Comparison of ENCODE assay signal across 10 mouse cellular contexts in the genomic region with DNA sequence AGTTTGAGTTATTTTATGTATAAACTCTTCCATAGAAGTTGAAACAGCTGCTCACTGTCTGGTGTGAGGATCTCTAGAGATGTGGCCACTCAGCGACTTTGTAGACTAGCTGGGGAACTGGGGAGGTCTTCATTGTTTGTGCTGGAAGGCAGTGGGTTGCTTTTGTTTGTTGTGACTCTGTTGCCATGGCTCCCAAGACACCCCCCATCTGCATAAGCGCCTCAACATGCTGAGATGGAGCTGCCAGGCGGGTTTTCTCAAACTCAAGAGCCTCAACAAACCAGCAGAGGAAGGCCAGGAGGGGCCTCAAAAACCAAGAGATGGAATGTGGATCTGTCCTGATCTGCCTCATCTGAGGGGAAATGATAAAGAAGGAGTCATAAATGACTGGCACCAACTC.
DNase-seq lines count a peak whose midpoint lies in the region; ATAC-seq lines count a peak whose summit lies in the region.
"Had no signal": no experiment of that assay in that cellular context is flagged by ENCODE, and none has a peak within 500 bp of the region (broad histone marks: within the 10 kb centered on the region; RNA-seq: fewer than 3 reads in every experiment).

No protein-coding gene starts in this region.

- no peaks in the 10 kb centered on the region for H3K36me3 ChIP-seq in kidney, embryonic 16.5 days (ENCODE audit: insufficient read depth, low read length)
- no peaks in the 10 kb centered on the region for H3K36me3 ChIP-seq in lung, embryonic 16.5 days (ENCODE audit: control insufficient read depth, insufficient read depth, low read length)

- no peak overlapping the region for H3K27ac ChIP-seq in kidney, embryonic 16.5 days (ENCODE audit: low read length)
- H3K27ac ChIP-seq in lung, embryonic 16.5 days (ENCODE audit: low read length), result no peak overlapping the region
- H3K27ac ChIP-seq: heart, adult 2 months; liver, embryonic 14.5 days had no signal

- no peak for DNase-seq in kidney, adult 11 months
- peak; percentile 15 for DNase-seq in retina, postnatal 1 day
- no peak for DNase-seq in retina, embryonic 14.5 days (ENCODE audit: low spot score)
- DNase-seq in right cerebral cortex, postnatal 25 days, result no peak
- no peak for DNase-seq in frontal cortex, postnatal 10 days (ENCODE audit: low spot score in 2 of 2)
- DNase-seq: cerebellum, adult 18-20 months had no signal

- H3K9me3 ChIP-seq in kidney, embryonic 16.5 days (ENCODE audit: low read length), result no peaks in the 10 kb centered on the region
- no peaks in the 10 kb centered on the region for H3K9me3 ChIP-seq in lung, embryonic 16.5 days (ENCODE audit: control insufficient read depth, low read length)

- H3K4me2 ChIP-seq in kidney, embryonic 16.5 days (replicated peaks; ENCODE audit: low read depth, low read length), result no peak overlapping the region
- H3K4me2 ChIP-seq in lung, embryonic 16.5 days (ENCODE audit: low read depth, low read length), result no peak overlapping the region

- peak; percentile 79 for ATAC-seq in kidney, embryonic 16.5 days (ENCODE audit: low FRiP score, low TSS enrichment)
- peak; percentile 77 for ATAC-seq in lung, embryonic 16.5 days (ENCODE audit: low read depth)

- H3K4me1 ChIP-seq in kidney, embryonic 16.5 days (ENCODE audit: insufficient read depth, low read length), result no peaks in the 10 kb centered on the region
- no peaks in the 10 kb centered on the region for H3K4me1 ChIP-seq in lung, embryonic 16.5 days (replicated peaks; ENCODE audit: control insufficient read depth, insufficient read depth, low read length)

- no peaks in the 10 kb centered on the region for H3K27me3 ChIP-seq in kidney, embryonic 16.5 days (ENCODE audit: insufficient read depth, low read length)
- H3K27me3 ChIP-seq in lung, embryonic 16.5 days (ENCODE audit: control insufficient read depth, insufficient read depth, low read depth, low read length), result no peaks in the 10 kb centered on the region

- H3K9ac ChIP-seq in kidney, embryonic 16.5 days (replicated peaks; ENCODE audit: low read length), result no peak overlapping the region
- H3K9ac ChIP-seq in lung, embryonic 16.5 days (ENCODE audit: low read length), result no peak overlapping the region
- H3K9ac ChIP-seq: liver, embryonic 14.5 days had no signal

- no peak overlapping the region for H3K4me3 ChIP-seq in kidney, embryonic 16.5 days (ENCODE audit: low read length)
- H3K4me3 ChIP-seq in lung, embryonic 16.5 days (ENCODE audit: low read length), result no peak overlapping the region
- H3K4me3 ChIP-seq: heart, adult 2 months had no signal

- 32% methylated on average over 3 of the region's 3 CpGs for WGBS in kidney, embryonic 16.5 days
- 30% methylated on average over 3 of the region's 3 CpGs for WGBS in lung, embryonic 16.5 days
